Mouse (Mus musculus) midbrain, embryonic 11.5 days (tissue): ENCODE results near the gene Ap4s1. TPM values are rescaled to one million over a fixed set of nuclear protein-coding genes. Genes with fewer than 3 reads are reported as not detected.

Experiments used
- ATAC-seq: fragments of 200-750 bp; cut with Nextera tagmentation; 2 replicates; pipeline ENCODE4 v1.8.0; 2017; ENCODE audit warnings: moderate TSS enrichment, moderate library complexity; ENCODE audit not compliant: low FRiP score
- DNase-seq: peaks from one replicate; pipeline ENCODE4 v3.0.0; 2015; ENCODE audit warnings: low spot score; ENCODE audit errors: missing footprints
- H3K27ac ChIP-seq: fragments of 300-500 bp; sonication (generic); 2 replicates; pipeline ENCODE4 v1.5.1; 2014; ENCODE audit warnings: low read depth, low read length
- H3K27me3 ChIP-seq: fragments of 300-500 bp; sonication (generic); 2 replicates; pipeline ENCODE4 v1.6.1; 2014; ENCODE audit warnings: mild to moderate bottlenecking, low read length, moderate library complexity, mixed read lengths; ENCODE audit not compliant: control insufficient read depth, insufficient read depth
- H3K36me3 ChIP-seq: fragments of 300-500 bp; sonication (generic); 2 replicates; pipeline ENCODE4 v1.6.1; 2014; ENCODE audit warnings: mild to moderate bottlenecking, low read length, moderate library complexity, mixed read lengths; ENCODE audit not compliant: control insufficient read depth, insufficient read depth
- H3K4me1 ChIP-seq: fragments of 300-500 bp; sonication (generic); 2 replicates; pipeline ENCODE4 v1.6.1; 2014; ENCODE audit warnings: low read length; ENCODE audit not compliant: control insufficient read depth, insufficient read depth
- H3K4me2 ChIP-seq: fragments of 300-500 bp; sonication (generic); 2 replicates; pipeline ENCODE4 v1.6.1; 2014; ENCODE audit warnings: mild to moderate bottlenecking, moderate library complexity
- H3K4me3 ChIP-seq: fragments of 300-500 bp; sonication (generic); 2 replicates; pipeline ENCODE4 v1.5.1; 2014; ENCODE audit warnings: low read depth, low read length
- H3K9ac ChIP-seq: fragments of 300-500 bp; sonication (generic); 2 replicates; pipeline ENCODE4 v1.6.1; 2014; ENCODE audit warnings: low read length
- H3K9me3 ChIP-seq: fragments of 300-500 bp; sonication (generic); 2 replicates; pipeline ENCODE4 v1.6.1; 2016; ENCODE audit warnings: low read length; ENCODE audit not compliant: control insufficient read depth
- WGBS: fragments of 180-500 bp; shearing (Covaris S2); extraction: QIAGEN DNeasy Blood & Tissue Kit; methylation state at CpG from one replicate; pipeline ENCODE4 v1.1.7; 2014; 5-methylcytosine and 5-hydroxymethylcytosine counted together
- polyA plus RNA-seq: library from polyadenylated mRNA; unstranded; fragments of >200 nt; fragmentation: Nextera tagmentation; extraction: Ambion mirVana; gene quantifications from 2 replicates; pipeline ENCODE4 v1.2.1, GENCODE M21; 2014

Gene Ap4s1
- polyA plus RNA-seq, 1 experiment from 2014 or later = 62.0 TPM

- Histone ChIP-seq H3K27me3 (no peaks in the 10 kb centered on the region), H3K4me3 (no peak overlapping the region), H3K9ac (no peak overlapping the region), H3K27ac (no peak overlapping the region), H3K4me2 (no peak overlapping the region), H3K4me1 (peaks cover 3% of the 10 kb centered on the region; the same call in 1 of the 2 replicates), H3K36me3 (no peaks in the 10 kb centered on the region), H3K9me3 (no peaks in the 10 kb centered on the region)
- ATAC-seq (no peak), DNase-seq (no peak)
- WGBS = 90% methylated on average over 2 of the region's 2 CpGs
Observed at GRCm38 (mm10) chr12:51696157-51696556, 5.3 kb downstream of the Ap4s1 start.

- H3K9me3 ChIP-seq = no peaks in the 10 kb centered on the region; the same call in 1 of the 2 replicates
- H3K4me3 ChIP-seq = no peak overlapping the region
- WGBS = 61% methylated on average over 8 of the region's 8 CpGs
- no peaks in the 10 kb centered on the region for H3K27me3 ChIP-seq
- peaks cover 3% of the 10 kb centered on the region; the same call in 1 of the 2 replicates for H3K4me1 ChIP-seq
- DNase-seq (no peak), ATAC-seq (peak; percentile 33; the same call in 1 of the 2 replicates)
- H3K4me2 ChIP-seq = no peak overlapping the region
- H3K27ac ChIP-seq = no peak overlapping the region
- no peak overlapping the region for H3K9ac ChIP-seq
- no peaks in the 10 kb centered on the region for H3K36me3 ChIP-seq
Observed at GRCm38 (mm10) chr12:51699623-51700393, 9.0 kb downstream of the Ap4s1 start.

GRCm38 (mm10) chr12:51701723-51702122 lies 10.9 kb downstream of the Ap4s1 start:
- no peak for ATAC-seq
- no peak overlapping the region for H3K4me3 ChIP-seq
- H3K9ac ChIP-seq = no peak overlapping the region
- H3K9me3 ChIP-seq = no peaks in the 10 kb centered on the region; the same call in 1 of the 2 replicates
- no peak overlapping the region for H3K4me2 ChIP-seq
- no peak overlapping the region for H3K27ac ChIP-seq
- H3K27me3 ChIP-seq = no peaks in the 10 kb centered on the region
- H3K36me3 ChIP-seq = no peaks in the 10 kb centered on the region
- no peak for DNase-seq
- H3K4me1 ChIP-seq = peaks cover 3% of the 10 kb centered on the region; the same call in 1 of the 2 replicates

- 24% methylated on average over 1 of the region's 1 CpGs for WGBS
Observed at GRCm38 (mm10) chr12:51703859-51704258, 13.0 kb downstream of the Ap4s1 start.

GRCm38 (mm10) chr12:51704572-51704971 lies 13.7 kb downstream of the Ap4s1 start:
- H3K27me3 ChIP-seq = no peaks in the 10 kb centered on the region
- H3K9ac ChIP-seq = no peak overlapping the region
- no peak overlapping the region for H3K4me3 ChIP-seq
- H3K9me3 ChIP-seq = no peaks in the 10 kb centered on the region; the same call in 1 of the 2 replicates
- no peaks in the 10 kb centered on the region for H3K36me3 ChIP-seq
- DNase-seq (no peak), ATAC-seq (no peak)
- 75% methylated on average over 7 of the region's 7 CpGs for WGBS
- H3K27ac ChIP-seq = no peak overlapping the region
- no peak overlapping the region for H3K4me2 ChIP-seq
- H3K4me1 ChIP-seq = peaks cover 5% of the 10 kb centered on the region; the same call in 1 of the 2 replicates

More at GRCm38 (mm10) chr12:51703859-51704258, 13.0 kb downstream of the Ap4s1 start:
- Histone ChIP-seq H3K4me2 (no peak overlapping the region), H3K27me3 (no peaks in the 10 kb centered on the region), H3K9ac (no peak overlapping the region), H3K9me3 (no peaks in the 10 kb centered on the region; the same call in 1 of the 2 replicates), H3K4me3 (no peak overlapping the region), H3K4me1 (peaks cover 3% of the 10 kb centered on the region; the same call in 1 of the 2 replicates), H3K36me3 (no peaks in the 10 kb centered on the region), H3K27ac (no peak overlapping the region)
- DNase-seq (no peak), ATAC-seq (0 out of 2 replicates have a peak, but pooled peaks have one; percentile 57)

- ATAC-seq = no peak
- no peak for DNase-seq
- H3K9ac ChIP-seq = no peak overlapping the region
- H3K27me3 ChIP-seq = no peaks in the 10 kb centered on the region
- no peaks in the 10 kb centered on the region for H3K36me3 ChIP-seq
- no peaks in the 10 kb centered on the region; the same call in 1 of the 2 replicates for H3K9me3 ChIP-seq
- H3K27ac ChIP-seq = no peak overlapping the region
- H3K4me2 ChIP-seq = no peak overlapping the region
- H3K4me3 ChIP-seq = no peak overlapping the region
- peaks cover 5% of the 10 kb centered on the region; the same call in 1 of the 2 replicates for H3K4me1 ChIP-seq
- WGBS = 85% methylated on average over 12 of the region's 12 CpGs
Observed at GRCm38 (mm10) chr12:51705778-51706177, 14.9 kb downstream of the Ap4s1 start.

GRCm38 (mm10) chr12:51706673-51707235 lies 15.9 kb downstream of the Ap4s1 start:
- 87% methylated on average over 5 of the region's 5 CpGs for WGBS
- no peaks in the 10 kb centered on the region for H3K36me3 ChIP-seq
- H3K4me2 ChIP-seq = no peak overlapping the region

GRCm38 (mm10) chr12:51708941-51709686 lies 18.3 kb downstream of the Ap4s1 start:
- ATAC-seq (no peak), DNase-seq (no peak)
- Histone ChIP-seq H3K4me3 (no peak overlapping the region), H3K9me3 (no peaks in the 10 kb centered on the region), H3K27ac (0 out of 2 replicates have a peak overlapping the region, but pooled peaks have one; percentile 25), H3K4me2 (no peak overlapping the region), H3K27me3 (no peaks in the 10 kb centered on the region), H3K4me1 (peaks cover 2% of the 10 kb centered on the region; the same call in 1 of the 2 replicates), H3K9ac (no peak overlapping the region), H3K36me3 (no peaks in the 10 kb centered on the region)
- 61% methylated on average over 14 of the region's 14 CpGs for WGBS

More at GRCm38 (mm10) chr12:51706673-51707235, 15.9 kb downstream of the Ap4s1 start:
- Histone ChIP-seq H3K27ac (no peak overlapping the region), H3K4me1 (peaks cover 5% of the 10 kb centered on the region; the same call in 1 of the 2 replicates), H3K4me3 (no peak overlapping the region), H3K9me3 (no peaks in the 10 kb centered on the region), H3K9ac (no peak overlapping the region), H3K27me3 (no peaks in the 10 kb centered on the region)
- no peak for DNase-seq
- no peak for ATAC-seq
